Mouse (Mus musculus): ENCODE measurements around the gene Neurog1.

DNA sequence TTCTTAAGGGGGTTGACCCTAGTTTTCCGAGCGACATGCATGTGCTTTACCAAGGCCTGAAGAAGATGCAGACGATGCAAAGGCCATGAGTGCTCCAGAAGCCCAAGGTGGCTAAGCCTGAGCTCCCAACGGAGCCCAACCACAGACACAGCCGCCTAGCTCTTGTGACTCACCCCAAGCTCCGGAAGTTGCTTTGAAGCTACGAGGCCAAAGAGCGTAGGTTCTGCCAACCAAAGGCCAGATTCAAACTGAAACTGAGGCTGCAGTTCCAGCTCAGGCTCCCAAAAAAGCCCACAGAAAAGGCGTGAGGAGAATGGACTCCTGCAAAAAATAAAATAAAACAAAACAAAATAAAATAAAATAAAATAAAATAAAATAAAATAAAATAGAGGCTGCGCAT is 14.1 kb downstream of the Neurog1 start:
- TF ChIP-seq CTCF (IDR thresholded peaks at IDR 0.05; ENCODE audit: control insufficient read depth, insufficient read depth, insufficient replicate concordance, low read depth, low read length) (no peak), POLR2A (IDR thresholded peaks at IDR 0.05; ENCODE audit: control insufficient read depth, low read depth, low read length) (no peak)

Measured in testis, adult 2 months (tissue).